Mouse (Mus musculus) intestine, postnatal 0 days (tissue): ENCODE results near the gene Stard5. TPM values are rescaled to one million over a fixed set of nuclear protein-coding genes. Genes with fewer than 3 reads are reported as not detected.

Experiments used
- ATAC-seq: fragments of 200-750 bp; cut with Nextera tagmentation; 2 replicates; pipeline ENCODE4 v1.8.0; 2017; ENCODE audit warnings: mild to moderate bottlenecking, moderate TSS enrichment, moderate library complexity
- H3K27ac ChIP-seq: fragments of 300-500 bp; sonication (generic); 2 replicates; pipeline ENCODE4 v1.5.1; 2014; ENCODE audit warnings: mild to moderate bottlenecking, low read depth, low read length, moderate library complexity
- H3K27me3 ChIP-seq: fragments of 300-500 bp; sonication (generic); replicated peaks from 2 replicates; pipeline ENCODE4 v1.6.1; 2014; ENCODE audit warnings: low read length, mixed read lengths; ENCODE audit not compliant: control insufficient read depth, insufficient read depth
- H3K36me3 ChIP-seq: fragments of 300-500 bp; sonication (generic); 2 replicates; pipeline ENCODE4 v1.6.1; 2014; ENCODE audit warnings: mild to moderate bottlenecking, moderate library complexity; ENCODE audit not compliant: control insufficient read depth, insufficient read depth
- H3K4me1 ChIP-seq: fragments of 300-500 bp; sonication (generic); replicated peaks from 2 replicates; pipeline ENCODE4 v1.6.1; 2014; ENCODE audit warnings: antibody characterized with exemption, low read length, mixed read lengths; ENCODE audit not compliant: control insufficient read depth, insufficient read depth
- H3K4me2 ChIP-seq: fragments of 300-500 bp; sonication (generic); replicated peaks from 2 replicates; pipeline ENCODE4 v1.6.1; 2014; ENCODE audit warnings: low read depth, mild to moderate bottlenecking, moderate library complexity
- H3K4me3 ChIP-seq: fragments of 300-500 bp; sonication (generic); 2 replicates; pipeline ENCODE4 v1.5.1; 2014; ENCODE audit warnings: low read depth, low read length
- H3K9ac ChIP-seq: fragments of 300-500 bp; sonication (generic); 2 replicates; pipeline ENCODE4 v1.6.1; 2014; ENCODE audit warnings: mild to moderate bottlenecking, low read depth, low read length
- H3K9me3 ChIP-seq: fragments of 300-500 bp; sonication (generic); 2 replicates; pipeline ENCODE4 v1.6.1; 2016; ENCODE audit warnings: mixed run types; ENCODE audit not compliant: control insufficient read depth
- CTCF ChIP-seq: sonication (generic); IDR thresholded peaks from 2 replicates; pipeline ENCODE4 v1.5.1; 2016; ENCODE audit warnings: low read depth, mild to moderate bottlenecking, control low read depth, antibody characterized with exemption, moderate library complexity
- WGBS: fragments of 180-500 bp; shearing (Covaris S2); extraction: QIAGEN DNeasy Blood & Tissue Kit; methylation state at CpG from one replicate; pipeline ENCODE4 v1.1.7; 2014; 5-methylcytosine and 5-hydroxymethylcytosine counted together
- polyA plus RNA-seq: library from polyadenylated mRNA; unstranded; fragments of >200 nt; fragmentation: Nextera tagmentation; extraction: Ambion mirVana; gene quantifications from 2 replicates; pipeline ENCODE4 v1.2.1, GENCODE M21; 2015

Stard5 gene
- polyA plus RNA-seq, 1 experiment from 2014 or later = 67.6 TPM

DNA sequence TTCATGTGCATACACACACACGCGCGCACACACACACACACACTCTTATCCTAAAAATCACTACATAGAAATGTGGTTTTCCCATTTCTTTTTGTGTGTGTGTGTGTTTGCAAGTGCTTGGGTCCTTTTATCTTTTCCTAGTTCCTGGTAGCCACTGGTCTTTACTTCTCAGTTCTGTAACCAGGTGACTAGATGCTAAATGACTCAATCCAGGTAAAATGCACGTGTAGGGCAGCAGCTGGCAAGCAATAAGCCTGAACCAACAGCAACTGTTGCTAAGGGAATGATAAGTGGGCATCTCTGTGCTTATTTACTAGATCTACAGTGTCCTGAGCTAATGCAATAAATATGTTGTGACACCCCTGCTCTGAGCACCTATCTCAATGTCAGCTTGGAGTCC is 4.4 kb upstream of the Stard5 start:
- Histone ChIP-seq H3K36me3 (no peaks in the 10 kb centered on the region), H3K9ac (no peak overlapping the region), H3K4me3 (no peak overlapping the region), H3K4me1 (peaks cover 9% of the 10 kb centered on the region; the same call in 1 of the 2 replicates), H3K27me3 (no peaks in the 10 kb centered on the region), H3K27ac (peak overlapping the region; percentile 62), H3K9me3 (no peaks in the 10 kb centered on the region), H3K4me2 (peak overlapping the region; percentile 37; the same call in 1 of the 2 replicates)
- ATAC-seq = peak; percentile 73
- no peak for TF ChIP-seq CTCF
- 59% methylated on average over 4 of the region's 4 CpGs for WGBS

DNA sequence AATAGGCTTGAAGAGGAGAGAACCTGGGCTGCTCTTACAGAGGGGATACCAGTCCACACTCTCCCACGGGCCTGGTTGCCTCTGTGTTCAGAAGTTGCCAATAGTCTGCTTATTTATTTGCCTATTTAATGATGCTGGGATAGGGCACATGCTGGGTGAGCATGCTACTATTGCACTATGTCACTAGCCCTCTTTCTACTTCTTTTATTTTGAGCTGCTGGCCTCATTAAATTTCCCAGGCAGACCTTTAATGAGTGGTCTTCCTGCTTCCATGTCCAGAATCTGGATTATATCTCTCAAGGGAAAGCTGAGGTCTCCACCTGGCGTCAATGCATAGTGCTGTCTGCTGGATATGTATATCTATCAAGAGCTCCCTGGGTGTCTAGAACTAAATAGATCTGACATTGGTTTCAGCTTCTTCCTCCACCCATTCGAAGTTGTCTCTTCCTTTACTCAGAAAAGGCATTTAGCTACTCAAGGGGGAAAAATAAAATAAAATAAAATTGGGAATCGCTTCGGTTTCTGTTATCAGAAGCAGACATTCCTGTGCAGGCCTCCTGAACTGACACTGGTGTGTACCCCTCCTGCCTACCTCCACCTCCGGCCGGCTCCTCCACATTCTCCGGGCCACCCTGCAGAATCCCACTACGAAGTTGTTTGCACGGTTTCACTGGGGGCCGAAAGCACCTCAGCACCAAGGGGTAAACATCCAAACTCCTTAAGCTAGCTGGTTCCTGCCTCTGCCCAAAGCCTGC is 509 bp upstream of the Stard5 start:
- Histone ChIP-seq H3K9ac (peak overlapping the region; percentile 66), H3K4me2 (peak overlapping the region; percentile 81), H3K27ac (peak overlapping the region; percentile 86; the same call in 1 of the 2 replicates), H3K4me1 (peaks cover 20% of the 10 kb centered on the region; the same call in 1 of the 2 replicates), H3K36me3 (peaks cover 4% of the 10 kb centered on the region; the same call in 1 of the 2 replicates), H3K4me3 (peak overlapping the region; percentile 79), H3K9me3 (no peaks in the 10 kb centered on the region), H3K27me3 (no peaks in the 10 kb centered on the region)
- 0 out of 2 replicates have a peak, but pooled peaks have one; percentile 1 for ATAC-seq
- TF ChIP-seq CTCF = peak; percentile 49
- WGBS = 5% methylated on average over 11 of the region's 11 CpGs

DNA sequence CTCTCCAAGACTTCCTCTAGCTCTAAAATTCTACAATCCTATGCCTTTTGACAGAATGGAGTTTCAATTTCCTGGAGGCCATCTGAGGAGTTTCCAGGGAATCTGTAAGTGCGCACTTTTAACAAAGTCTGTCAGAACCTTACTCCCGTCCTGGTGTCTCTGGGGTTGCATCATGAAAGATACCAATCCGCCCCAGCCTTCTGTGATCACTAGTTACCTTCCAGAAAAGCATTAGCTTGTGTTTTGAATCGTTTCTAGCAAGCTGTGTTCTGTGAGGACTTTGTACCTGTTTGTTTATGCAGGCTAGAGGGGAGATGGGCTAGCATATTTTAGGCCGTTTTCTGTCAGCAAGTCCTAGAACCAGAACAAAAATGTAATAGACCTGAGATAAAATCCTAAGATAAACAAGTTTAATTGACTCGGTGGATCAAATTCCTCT is 942 bp downstream of the Stard5 start:
- ATAC-seq = no peak
- H3K27me3 ChIP-seq = no peaks in the 10 kb centered on the region
- H3K4me2 ChIP-seq = peak overlapping the region; percentile 81
- H3K27ac ChIP-seq = peak overlapping the region; percentile 86
- TF ChIP-seq CTCF = no peak
- H3K4me1 ChIP-seq = peaks cover 20% of the 10 kb centered on the region; the same call in 1 of the 2 replicates
- no peaks in the 10 kb centered on the region for H3K9me3 ChIP-seq
- H3K4me3 ChIP-seq = peak overlapping the region; percentile 79
- peak overlapping the region; percentile 66 for H3K9ac ChIP-seq
- 16% methylated on average over 6 of the region's 6 CpGs for whole genome bisulfite sequencing
- peaks cover 18% of the 10 kb centered on the region; the same call in 1 of the 2 replicates for H3K36me3 ChIP-seq

DNA sequence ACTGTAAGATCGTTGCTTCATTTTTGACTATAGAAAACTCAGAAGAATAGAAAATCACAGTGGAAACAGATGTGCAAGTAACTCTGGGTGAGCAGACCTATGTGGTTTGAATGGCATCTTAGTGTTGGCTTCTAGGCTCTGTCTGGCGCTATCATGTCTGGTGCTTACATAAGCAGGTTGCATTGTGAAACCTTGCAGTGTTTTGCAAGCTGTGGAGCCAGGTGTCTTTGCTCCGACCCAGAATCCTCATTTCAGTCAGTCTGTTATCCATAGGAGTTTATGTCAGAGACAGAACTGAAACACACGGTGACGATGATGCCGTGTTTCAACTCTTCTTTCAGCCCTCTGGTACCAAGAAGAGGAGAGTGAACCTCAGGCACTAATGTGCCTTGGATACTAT is 2.1 kb downstream of the Stard5 start:
- H3K9ac ChIP-seq = no peak overlapping the region
- no peaks in the 10 kb centered on the region for H3K9me3 ChIP-seq
- no peaks in the 10 kb centered on the region for H3K27me3 ChIP-seq
- peak overlapping the region; percentile 81 for H3K4me2 ChIP-seq
- no peak for TF ChIP-seq CTCF
- ATAC-seq = no peak
- peaks cover 23% of the 10 kb centered on the region; the same call in 1 of the 2 replicates for H3K4me1 ChIP-seq
- H3K27ac ChIP-seq = no peak overlapping the region
- WGBS = 67% methylated on average over 6 of the region's 6 CpGs
- H3K36me3 ChIP-seq = peaks cover 25% of the 10 kb centered on the region; the same call in 1 of the 2 replicates
- H3K4me3 ChIP-seq = peak overlapping the region; percentile 79; the same call in 1 of the 2 replicates

DNA sequence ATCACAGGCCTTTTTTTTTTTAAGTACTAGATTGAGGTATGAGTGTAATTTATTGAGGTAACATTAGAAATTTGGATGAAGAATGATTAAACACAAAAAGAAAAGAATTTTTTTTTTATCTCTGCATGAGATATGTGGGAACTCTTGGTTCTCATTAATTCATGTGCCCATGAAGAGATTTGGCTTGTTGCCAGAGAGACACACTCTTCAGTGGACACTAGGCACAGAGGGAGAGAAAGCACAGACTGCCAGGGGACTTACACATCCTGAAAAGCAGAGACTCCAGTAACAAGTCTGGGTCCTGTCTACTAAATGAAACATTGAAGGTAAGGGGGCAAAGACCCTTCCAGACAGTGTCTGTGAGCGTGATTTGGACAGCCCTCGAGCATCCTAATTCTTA is 4.0 kb downstream of the Stard5 start:
- no peak overlapping the region for H3K27ac ChIP-seq
- TF ChIP-seq CTCF = no peak
- peaks cover 18% of the 10 kb centered on the region; the same call in 1 of the 2 replicates for H3K4me1 ChIP-seq
- WGBS = 88% methylated on average over 2 of the region's 2 CpGs
- peaks cover 43% of the 10 kb centered on the region for H3K36me3 ChIP-seq
- H3K9ac ChIP-seq = no peak overlapping the region
- no peak for ATAC-seq
- H3K4me2 ChIP-seq = no peak overlapping the region
- no peak overlapping the region for H3K4me3 ChIP-seq
- H3K27me3 ChIP-seq = no peaks in the 10 kb centered on the region
- no peaks in the 10 kb centered on the region for H3K9me3 ChIP-seq

DNA sequence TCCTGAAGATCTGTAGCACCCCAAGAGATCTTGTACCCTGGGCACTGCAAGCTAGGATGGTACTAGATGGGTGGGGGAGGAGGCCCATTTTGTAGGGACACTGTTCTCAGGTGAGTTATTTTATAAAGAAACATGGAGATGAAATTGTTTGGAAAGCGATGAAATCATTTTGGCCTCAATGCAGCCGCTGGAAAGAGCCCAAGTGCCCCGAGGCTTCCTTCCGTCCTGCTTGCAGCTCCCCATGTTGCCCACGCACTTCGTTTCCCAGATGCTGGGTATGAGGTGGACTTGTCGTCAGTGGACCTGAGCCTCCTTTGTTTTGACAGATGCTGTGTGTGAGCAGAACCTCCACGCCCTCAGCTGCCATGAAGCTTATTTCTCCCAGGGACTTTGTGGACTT is 4.7 kb downstream of the Stard5 start:
- H3K4me1 ChIP-seq = peaks cover 14% of the 10 kb centered on the region; the same call in 1 of the 2 replicates
- no peaks in the 10 kb centered on the region for H3K27me3 ChIP-seq
- H3K4me2 ChIP-seq = no peak overlapping the region
- H3K36me3 ChIP-seq = peaks cover 48% of the 10 kb centered on the region
- TF ChIP-seq CTCF = no peak
- 95% methylated on average over 8 of the region's 8 CpGs for WGBS
- no peak overlapping the region for H3K27ac ChIP-seq
- H3K9me3 ChIP-seq = no peaks in the 10 kb centered on the region
- H3K4me3 ChIP-seq = no peak overlapping the region
- no peak overlapping the region for H3K9ac ChIP-seq
- no peak for ATAC-seq
